Mouse (Mus musculus): Measurements from ENCODE around the gene Gprc5c. TPM values are rescaled to one million over a fixed set of nuclear protein-coding genes. Genes with fewer than 3 reads are reported as not detected.

Gene Gprc5c
- polyA plus RNA-seq, 1 experiment, result 18.2 TPM

- 11% methylated on average over 24 of the region's 24 CpGs for WGBS
Measured at GRCm38 (mm10) chr11:114829499-114830432, 21.2 kb upstream of the Gprc5c start.

DNA sequence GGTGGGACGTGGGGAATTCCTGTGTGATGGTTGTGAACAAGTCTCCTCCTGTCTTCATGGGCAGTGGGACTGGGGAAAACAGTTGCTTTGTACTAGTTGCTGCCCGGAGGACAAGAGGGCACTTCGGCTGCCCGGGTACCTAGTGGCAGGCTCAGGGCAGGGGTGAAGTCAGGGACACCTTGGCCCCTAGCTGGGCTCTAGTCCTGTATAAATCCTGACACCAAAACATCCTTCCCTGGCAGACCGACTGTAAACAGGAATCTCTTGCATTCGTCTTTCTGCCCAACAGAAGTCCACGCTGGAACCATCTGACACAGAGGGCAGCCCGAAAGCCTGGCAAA lies 20.5 kb upstream of the Gprc5c start:
- Histone ChIP-seq H3K4me1 (ENCODE audit: control insufficient read depth, insufficient read depth, low read length) (peaks cover 9% of the 10 kb centered on the region), H3K4me3 (replicated peaks; ENCODE audit: extremely low read depth, low read depth, low read length) (peak overlapping the region; percentile 25)
- DNase-seq, result no peak
- 30% methylated on average over 8 of the region's 8 CpGs for WGBS
- no peak for TF ChIP-seq POLR2A (IDR thresholded peaks at IDR 0.05; ENCODE audit: borderline replicate concordance, extremely low read depth, low read depth, low read length)
- no peak for TF ChIP-seq CTCF (IDR thresholded peaks at IDR 0.05; ENCODE audit: insufficient read depth, low read length)

More at GRCm38 (mm10) chr11:114829499-114830432, 21.2 kb upstream of the Gprc5c start:
- peaks cover 9% of the 10 kb centered on the region for H3K4me1 ChIP-seq (ENCODE audit: control insufficient read depth, insufficient read depth, low read length)
- DNase-seq, result peak; percentile 63
- TF ChIP-seq POLR2A (IDR thresholded peaks at IDR 0.05; ENCODE audit: borderline replicate concordance, extremely low read depth, low read depth, low read length) (peak; percentile 16; the same call in 1 of the 2 replicates), CTCF (IDR thresholded peaks at IDR 0.05; ENCODE audit: insufficient read depth, low read length) (no peak)
- peak overlapping the region; percentile 33 for H3K4me3 ChIP-seq (replicated peaks; ENCODE audit: extremely low read depth, low read depth, low read length)

GRCm38 (mm10) chr11:114833166-114833565 lies 17.8 kb upstream of the Gprc5c start:
- DNase-seq, result no peak
- peaks cover 9% of the 10 kb centered on the region for H3K4me1 ChIP-seq (ENCODE audit: control insufficient read depth, insufficient read depth, low read length)
- H3K4me3 ChIP-seq (replicated peaks; ENCODE audit: extremely low read depth, low read depth, low read length), result no peak overlapping the region
- 44% methylated on average over 5 of the region's 5 CpGs for WGBS
- TF ChIP-seq CTCF (IDR thresholded peaks at IDR 0.05; ENCODE audit: insufficient read depth, low read length) (no peak), POLR2A (IDR thresholded peaks at IDR 0.05; ENCODE audit: borderline replicate concordance, extremely low read depth, low read depth, low read length) (no peak)

- Histone ChIP-seq H3K4me3 (replicated peaks; ENCODE audit: extremely low read depth, low read depth, low read length) (no peak overlapping the region), H3K4me1 (ENCODE audit: control insufficient read depth, insufficient read depth, low read length) (no peaks in the 10 kb centered on the region)
- DNase-seq, result no peak
- 30% methylated on average over 8 of the region's 8 CpGs for WGBS
- TF ChIP-seq POLR2A (IDR thresholded peaks at IDR 0.05; ENCODE audit: borderline replicate concordance, extremely low read depth, low read depth, low read length) (no peak), CTCF (IDR thresholded peaks at IDR 0.05; ENCODE audit: insufficient read depth, low read length) (no peak)
Measured at GRCm38 (mm10) chr11:114843818-114844463, 7.0 kb upstream of the Gprc5c start.

- Histone ChIP-seq H3K4me3 (replicated peaks; ENCODE audit: extremely low read depth, low read depth, low read length) (no peak overlapping the region), H3K4me1 (ENCODE audit: control insufficient read depth, insufficient read depth, low read length) (no peaks in the 10 kb centered on the region)
- 75% methylated on average over 7 of the region's 7 CpGs for WGBS
- TF ChIP-seq CTCF (IDR thresholded peaks at IDR 0.05; ENCODE audit: insufficient read depth, low read length) (no peak), POLR2A (IDR thresholded peaks at IDR 0.05; ENCODE audit: borderline replicate concordance, extremely low read depth, low read depth, low read length) (no peak)
- DNase-seq, result no peak
Measured at GRCm38 (mm10) chr11:114844464-114845220, 6.3 kb upstream of the Gprc5c start.

DNA sequence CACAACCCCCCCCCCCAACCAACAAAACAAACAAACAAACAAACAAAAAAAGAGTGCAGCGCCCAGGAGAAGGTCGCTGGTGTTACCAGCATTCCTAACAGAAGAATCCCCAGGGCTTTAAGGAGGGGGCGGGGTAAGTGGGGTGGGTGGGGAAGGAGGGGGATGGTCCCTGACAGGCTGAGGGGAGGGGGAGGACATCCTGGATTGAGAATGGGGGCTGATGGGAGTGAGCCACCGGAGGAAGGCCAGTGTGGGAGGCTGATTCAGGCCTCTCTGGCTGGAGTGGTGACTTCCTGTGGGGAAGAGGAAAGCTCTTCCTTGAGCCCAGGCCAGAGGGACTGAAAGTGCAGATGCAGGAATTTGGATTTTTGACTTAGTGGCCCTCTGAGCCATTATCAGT lies 4.6 kb upstream of the Gprc5c start:
- Histone ChIP-seq H3K4me1 (ENCODE audit: control insufficient read depth, insufficient read depth, low read length) (peaks cover 2% of the 10 kb centered on the region; the same call in 1 of the 2 replicates), H3K4me3 (replicated peaks; ENCODE audit: extremely low read depth, low read depth, low read length) (no peak overlapping the region)
- 77% methylated on average over 4 of the region's 4 CpGs for WGBS
- TF ChIP-seq POLR2A (IDR thresholded peaks at IDR 0.05; ENCODE audit: borderline replicate concordance, extremely low read depth, low read depth, low read length) (no peak), CTCF (IDR thresholded peaks at IDR 0.05; ENCODE audit: insufficient read depth, low read length) (no peak)
- DNase-seq, result no peak

DNA sequence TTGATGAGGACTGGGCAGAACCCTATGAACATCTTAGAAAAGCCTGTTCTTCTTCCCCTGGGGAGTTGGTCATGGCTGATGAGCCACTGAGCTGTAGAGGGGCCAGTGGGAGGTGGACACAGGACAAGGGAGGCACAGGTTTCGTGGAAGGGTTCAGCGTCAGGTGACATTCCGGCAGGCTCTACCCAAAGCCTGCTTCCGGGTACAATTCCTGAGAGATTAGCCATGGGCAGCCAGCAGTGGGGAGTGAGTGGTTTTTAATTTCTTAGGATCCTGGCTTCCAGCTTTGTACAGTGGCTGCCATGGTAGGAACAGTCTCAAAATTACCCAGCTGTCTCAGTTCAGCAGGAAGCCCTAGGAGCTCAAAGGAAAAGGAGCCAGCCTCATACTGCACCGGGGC lies 3.9 kb upstream of the Gprc5c start:
- Histone ChIP-seq H3K4me1 (ENCODE audit: control insufficient read depth, insufficient read depth, low read length) (peaks cover 3% of the 10 kb centered on the region; the same call in 1 of the 2 replicates), H3K4me3 (replicated peaks; ENCODE audit: extremely low read depth, low read depth, low read length) (no peak overlapping the region)
- TF ChIP-seq POLR2A (IDR thresholded peaks at IDR 0.05; ENCODE audit: borderline replicate concordance, extremely low read depth, low read depth, low read length) (no peak), CTCF (IDR thresholded peaks at IDR 0.05; ENCODE audit: insufficient read depth, low read length) (no peak)
- WGBS, result 90% methylated on average over 5 of the region's 5 CpGs
- no peak for DNase-seq

GRCm38 (mm10) chr11:114849572-114849971 lies 1.4 kb upstream of the Gprc5c start:
- WGBS, result 28% methylated on average over 2 of the region's 2 CpGs
- DNase-seq, result no peak
- H3K4me3 ChIP-seq (replicated peaks; ENCODE audit: extremely low read depth, low read depth, low read length), result no peak overlapping the region
- peaks cover 3% of the 10 kb centered on the region for H3K4me1 ChIP-seq (ENCODE audit: control insufficient read depth, insufficient read depth, low read length)
- TF ChIP-seq CTCF (IDR thresholded peaks at IDR 0.05; ENCODE audit: insufficient read depth, low read length) (no peak), POLR2A (IDR thresholded peaks at IDR 0.05; ENCODE audit: borderline replicate concordance, extremely low read depth, low read depth, low read length) (no peak)

DNA sequence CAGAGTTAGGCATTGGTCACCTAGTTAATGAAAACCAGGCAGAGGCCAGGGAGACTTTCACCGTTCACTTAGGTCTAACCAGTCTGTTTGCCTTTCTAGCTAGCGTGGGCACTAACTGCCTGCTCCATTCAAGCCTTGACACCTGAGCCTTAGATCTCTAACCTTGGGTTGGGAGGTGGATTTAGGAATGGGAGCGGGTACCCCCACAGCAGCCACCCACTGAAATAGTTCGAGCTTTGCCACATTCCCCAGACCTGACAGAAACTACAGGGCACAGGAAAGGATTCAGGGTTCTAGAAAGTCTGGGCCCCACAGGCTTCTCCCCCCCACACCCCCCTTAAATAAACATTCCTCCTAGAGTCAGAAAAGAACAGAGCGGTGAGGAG lies 893 bp upstream of the Gprc5c start:
- peaks cover 3% of the 10 kb centered on the region for H3K4me1 ChIP-seq (ENCODE audit: control insufficient read depth, insufficient read depth, low read length)
- 47% methylated on average over 5 of the region's 5 CpGs for WGBS
- H3K4me3 ChIP-seq (replicated peaks; ENCODE audit: extremely low read depth, low read depth, low read length), result no peak overlapping the region
- DNase-seq, result no peak
- TF ChIP-seq POLR2A (IDR thresholded peaks at IDR 0.05; ENCODE audit: borderline replicate concordance, extremely low read depth, low read depth, low read length), result no peak
- no peak for TF ChIP-seq CTCF (IDR thresholded peaks at IDR 0.05; ENCODE audit: insufficient read depth, low read length)

Measured in lung, adult 2 months (tissue).